Mouse (Mus musculus) A20 (cell line): ENCODE measurements around the gene Spg7.
"Not testable (repeated sequence)": the region's sequence is repeated elsewhere in the genome, so short reads cannot be mapped to it uniquely, and the experiment has no call there.

ENCODE experiments used
- DNase-seq: peaks from one replicate; pipeline ENCODE4 v3.0.0-alpha.2; 2011; ENCODE audit warnings: low read depth, low spot score

The Spg7 gene

GRCm38 (mm10) chr8:123041008-123041773 lies 21.6 kb upstream of the Spg7 start:
- peak; percentile 82 for DNase-seq

- DNase-seq = no peak
Measured at GRCm38 (mm10) chr8:123041774-123042105, 21.0 kb upstream of the Spg7 start.

- peak; percentile 100 for DNase-seq
Measured at GRCm38 (mm10) chr8:123042158-123042973, 20.4 kb upstream of the Spg7 start, which contains the start of gene Ankrd11. TSS of gene Ankrd11 (minus strand) at chr8:123042277.

- DNase-seq = peak; percentile 44
Measured at GRCm38 (mm10) chr8:123042974-123043625, 19.6 kb upstream of the Spg7 start.

- peak; percentile 47 for DNase-seq
Measured at GRCm38 (mm10) chr8:123043941-123044340, 18.8 kb upstream of the Spg7 start.

GRCm38 (mm10) chr8:123044743-123045425 lies 17.9 kb upstream of the Spg7 start:
- not testable (repeated sequence) for DNase-seq

- DNase-seq = no peak
Measured at GRCm38 (mm10) chr8:123046706-123047105, 16.0 kb upstream of the Spg7 start.

- no peak for DNase-seq
Measured at GRCm38 (mm10) chr8:123047827-123048226, 14.9 kb upstream of the Spg7 start.

- DNase-seq = no peak
Measured at GRCm38 (mm10) chr8:123048402-123048801, 14.3 kb upstream of the Spg7 start.

GRCm38 (mm10) chr8:123051458-123051857 lies 11.3 kb upstream of the Spg7 start:
- no peak for DNase-seq

GRCm38 (mm10) chr8:123064072-123064471 lies 1.3 kb downstream of the Spg7 start:
- no peak for DNase-seq

GRCm38 (mm10) chr8:123064809-123065213 lies 2.1 kb downstream of the Spg7 start:
- no peak for DNase-seq

- peak; percentile 98 for DNase-seq
Measured at GRCm38 (mm10) chr8:123065214-123066100, 2.7 kb downstream of the Spg7 start.

- DNase-seq = peak; percentile 61
Measured at GRCm38 (mm10) chr8:123066101-123066683, 3.5 kb downstream of the Spg7 start.

- no peak for DNase-seq
Measured at GRCm38 (mm10) chr8:123071176-123071575, 8.4 kb downstream of the Spg7 start.

GRCm38 (mm10) chr8:123077213-123077612 lies 14.5 kb downstream of the Spg7 start:
- DNase-seq = no peak

- DNase-seq = no peak
Measured at GRCm38 (mm10) chr8:123082993-123083392, 20.3 kb downstream of the Spg7 start.

GRCm38 (mm10) chr8:123083610-123084009 lies 20.9 kb downstream of the Spg7 start:
- DNase-seq = no peak

GRCm38 (mm10) chr8:123087289-123087688 lies 24.5 kb downstream of the Spg7 start:
- DNase-seq = no peak

GRCm38 (mm10) chr8:123097216-123097615 lies 34.5 kb downstream of the Spg7 start:
- no peak for DNase-seq
